Mouse (Mus musculus): ENCODE data around the gene Plk5.

DNA sequence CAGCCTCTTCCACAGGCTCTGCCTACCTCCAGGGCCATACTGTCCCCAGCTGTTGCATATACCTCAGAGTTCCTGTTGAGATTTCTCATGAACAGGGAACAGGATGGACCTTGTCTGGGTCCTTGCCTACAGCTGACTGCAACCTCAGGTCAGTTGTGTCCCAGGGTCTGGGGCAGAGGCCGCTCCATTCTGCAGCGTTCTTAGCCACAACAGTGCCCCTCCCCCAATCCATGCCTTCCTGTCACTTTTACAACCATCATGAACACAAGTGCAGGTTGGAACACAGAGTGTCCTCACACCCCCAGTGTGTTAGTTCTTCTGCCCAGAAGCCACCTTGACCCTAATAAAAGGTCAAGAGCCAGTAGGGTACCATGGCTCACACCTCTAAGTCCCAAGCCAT is 32.5 kb downstream of the Plk5 start:
- TF ChIP-seq CTCF (IDR thresholded peaks at IDR 0.05 in 2 of 3, conservative IDR thresholded peaks at IDR 0.05 in 1 of 3; ENCODE audit: control insufficient read depth in 1 of 3, insufficient read depth in 1 of 3, low read depth in 2 of 3, low read length in 3 of 3, poor library complexity in 1 of 3, severe bottlenecking in 1 of 3): no peak
- TF ChIP-seq POLR2AphosphoS2 (IDR thresholded peaks at IDR 0.05; ENCODE audit: low read length): no peak
- TF ChIP-seq EP300 (IDR thresholded peaks at IDR 0.05; ENCODE audit: low read depth in 1 of 2, low read length in 2 of 2): no peak
- no peak for TF ChIP-seq GABPA (IDR thresholded peaks at IDR 0.05; ENCODE audit: low read depth, low read length)
- no peak for TF ChIP-seq POLR2A (IDR thresholded peaks at IDR 0.05; ENCODE audit: control insufficient read depth in 1 of 2, insufficient read depth in 1 of 2, low read depth in 1 of 2, low read length in 2 of 2, poor library complexity in 1 of 2)
